Mouse (Mus musculus) 3134 (cell line): ENCODE measurements around the gene Cemip2.

Experiments used
- DNase-seq: peaks from one replicate; pipeline ENCODE4 v3.0.0-alpha.2; 2011; ENCODE audit warnings: low spot score; ENCODE audit not compliant: insufficient read length; ENCODE audit errors: extremely low read depth

Cemip2 gene

GRCm38 (mm10) chr19:21778147-21778917 is at the start of gene Cemip2:
Cemip2 (plus strand) TSS chr19:21778342.
- DNase-seq = peak; percentile 95

- no peak for DNase-seq
Observed at GRCm38 (mm10) chr19:21728342-21728741, 49.8 kb upstream of the Cemip2 start.

- no peak for DNase-seq
Observed at GRCm38 (mm10) chr19:21731887-21732286, 46.3 kb upstream of the Cemip2 start.

GRCm38 (mm10) chr19:21733176-21733575 is 45.0 kb upstream of the Cemip2 start:
- DNase-seq = no peak

GRCm38 (mm10) chr19:21734112-21734511 is 44.0 kb upstream of the Cemip2 start:
- no peak for DNase-seq

- no peak for DNase-seq
Observed at GRCm38 (mm10) chr19:21737446-21737845, 40.7 kb upstream of the Cemip2 start.

GRCm38 (mm10) chr19:21737881-21738590 is 40.1 kb upstream of the Cemip2 start:
- DNase-seq = no peak

- no peak for DNase-seq
Observed at GRCm38 (mm10) chr19:21738591-21739280, 39.4 kb upstream of the Cemip2 start.

GRCm38 (mm10) chr19:21742138-21742537 is 36.0 kb upstream of the Cemip2 start:
- DNase-seq = no peak

- DNase-seq = no peak
Observed at GRCm38 (mm10) chr19:21745586-21745985, 32.6 kb upstream of the Cemip2 start.

- peak; percentile 7 for DNase-seq
Observed at GRCm38 (mm10) chr19:21747356-21747755, 30.8 kb upstream of the Cemip2 start.

GRCm38 (mm10) chr19:21750154-21750553 is 28.0 kb upstream of the Cemip2 start:
- no peak for DNase-seq

- no peak for DNase-seq
Observed at GRCm38 (mm10) chr19:21761676-21762075, 16.5 kb upstream of the Cemip2 start.

GRCm38 (mm10) chr19:21764013-21764412 is 14.1 kb upstream of the Cemip2 start:
- DNase-seq = no peak

GRCm38 (mm10) chr19:21764738-21765137 is 13.4 kb upstream of the Cemip2 start:
- no peak for DNase-seq

- DNase-seq = no peak
Observed at GRCm38 (mm10) chr19:21767500-21768045, 10.6 kb upstream of the Cemip2 start.

- no peak for DNase-seq
Observed at GRCm38 (mm10) chr19:21769796-21770195, 8.3 kb upstream of the Cemip2 start.

- no peak for DNase-seq
Observed at GRCm38 (mm10) chr19:21771586-21771985, 6.6 kb upstream of the Cemip2 start.

- no peak for DNase-seq
Observed at GRCm38 (mm10) chr19:21773621-21774020, 4.5 kb upstream of the Cemip2 start.

- no peak for DNase-seq
Observed at GRCm38 (mm10) chr19:21775629-21776028, 2.5 kb upstream of the Cemip2 start.

- no peak for DNase-seq
Observed at GRCm38 (mm10) chr19:21776671-21777070, 1.5 kb upstream of the Cemip2 start.
